Mouse (Mus musculus): ENCODE results near the gene Clip3.

GRCm38 (mm10) chr7:30336384-30336783 is 44.9 kb downstream of the Clip3 start:
- TF ChIP-seq CTCF (IDR thresholded peaks at IDR 0.05; ENCODE audit: borderline replicate concordance, control insufficient read depth, extremely low read depth, insufficient read depth, low read length, poor library complexity) (peak; percentile 80; the same call in 1 of the 2 replicates), POLR2A (IDR thresholded peaks at IDR 0.05; ENCODE audit: control insufficient read depth, extremely low read depth, insufficient read depth, low read length, poor library complexity) (no peak)
